Mouse (Mus musculus) thymus, adult 2 months (tissue): ENCODE measurements around the gene Rinl.

Experiments
- CTCF ChIP-seq: fragments of 200-500 bp; IDR thresholded peaks from 2 replicates; pipeline ENCODE4 v1.5.1; 2012; ENCODE audit warnings: mild to moderate bottlenecking, control low read depth, low read length, moderate library complexity, borderline replicate concordance; ENCODE audit not compliant: control insufficient read depth, poor library complexity, insufficient read depth; ENCODE audit errors: extremely low read depth
- POLR2A ChIP-seq: fragments of 200-500 bp; IDR thresholded peaks from 2 replicates; pipeline ENCODE4 v1.6.1; 2012; ENCODE audit warnings: mild to moderate bottlenecking, low read length, control low read depth, moderate library complexity; ENCODE audit not compliant: control insufficient read depth, poor library complexity, insufficient read depth; ENCODE audit errors: extremely low read depth

DNA sequence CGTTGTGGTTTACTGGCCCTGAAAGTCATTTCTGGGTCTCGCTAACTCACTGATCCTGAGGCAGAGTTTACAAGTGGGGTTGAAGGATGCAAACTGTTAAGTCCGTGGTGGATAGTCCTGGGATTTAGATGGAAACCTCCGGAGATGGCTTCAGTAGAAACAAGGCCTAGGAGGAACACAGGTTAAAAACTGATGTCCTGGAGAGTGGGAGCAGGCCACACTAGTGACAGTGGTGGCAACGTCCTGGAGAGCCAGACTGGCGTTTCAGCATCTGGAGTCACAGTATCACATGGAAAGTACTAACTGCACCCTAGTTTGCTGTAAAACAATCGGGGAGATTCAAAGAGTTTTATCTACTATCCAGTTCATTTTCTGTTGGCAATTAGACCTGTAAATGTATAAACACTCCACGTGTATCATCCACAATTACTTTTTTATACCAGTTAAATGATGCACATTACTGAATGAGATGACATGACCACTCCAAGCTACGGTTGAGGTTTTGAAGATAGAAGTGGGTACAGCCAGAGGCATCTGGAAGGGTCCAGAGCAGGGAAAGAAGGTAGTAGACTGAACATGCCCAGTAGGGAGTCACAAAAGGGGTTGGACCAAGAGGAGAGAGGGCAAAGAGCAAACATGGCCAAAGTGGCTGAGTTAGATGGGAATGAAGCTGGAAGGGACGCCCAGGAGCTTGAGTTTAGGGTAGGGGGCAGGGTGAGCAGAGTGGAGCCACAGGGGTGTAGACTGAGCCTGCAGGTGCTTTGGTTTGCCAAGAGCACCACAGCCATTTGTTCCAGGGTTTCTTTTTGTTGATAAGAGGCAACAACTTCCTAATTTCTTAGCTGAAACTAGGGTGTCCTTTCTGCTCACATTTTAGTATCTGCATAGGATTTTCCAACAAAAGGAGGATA, 34.5 kb downstream of the Rinl start:
- no peak for TF ChIP-seq POLR2A
- no peak for TF ChIP-seq CTCF
